Mouse (Mus musculus): ENCODE data around the gene Mecp2.
A peak's percentile ranks its signal among the peaks of the same experiment; 100 is the strongest.

Gene Mecp2

DNA sequence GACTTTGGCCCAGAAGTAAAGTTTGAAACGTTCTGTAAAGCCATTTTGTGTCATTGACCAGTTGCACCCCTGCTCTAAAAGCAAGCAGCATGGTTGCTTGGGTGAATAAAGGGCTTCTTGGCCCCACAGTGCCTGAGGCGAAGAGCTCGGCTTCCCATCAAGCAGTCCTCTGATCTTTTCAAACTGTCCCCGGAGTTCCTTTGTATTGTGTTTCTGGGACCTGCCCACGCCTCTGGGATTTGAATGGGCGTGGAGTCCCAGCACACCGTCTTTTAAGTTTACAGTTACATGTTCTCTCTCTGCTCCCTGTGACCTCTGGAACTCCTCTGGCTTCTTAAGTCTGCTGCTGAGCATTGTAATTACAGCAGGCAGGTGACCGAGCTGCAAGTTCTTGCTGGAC is 127.1 kb downstream of the Mecp2 start:
- no peak for DNase-seq

DNA sequence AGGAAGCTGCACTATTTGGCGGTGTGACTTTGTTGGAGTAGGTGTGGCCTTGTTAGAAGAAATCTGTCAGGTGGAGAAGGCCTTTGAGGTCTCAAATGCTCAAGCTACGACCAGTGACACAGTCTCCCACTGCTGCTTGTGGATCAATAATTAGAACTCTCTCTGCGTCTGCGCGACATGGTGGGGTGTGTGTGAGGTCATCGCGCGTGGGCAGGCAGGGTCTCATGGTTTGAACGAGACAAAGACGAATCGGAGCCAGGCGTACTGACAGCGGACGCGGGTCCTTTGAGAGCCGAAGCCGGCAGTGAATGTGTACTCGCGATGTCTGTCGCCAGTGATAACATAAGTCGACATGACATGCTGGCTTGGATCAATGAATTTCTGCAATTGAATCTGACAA is 128.8 kb downstream of the Mecp2 start:
- DNase-seq = no peak

DNA sequence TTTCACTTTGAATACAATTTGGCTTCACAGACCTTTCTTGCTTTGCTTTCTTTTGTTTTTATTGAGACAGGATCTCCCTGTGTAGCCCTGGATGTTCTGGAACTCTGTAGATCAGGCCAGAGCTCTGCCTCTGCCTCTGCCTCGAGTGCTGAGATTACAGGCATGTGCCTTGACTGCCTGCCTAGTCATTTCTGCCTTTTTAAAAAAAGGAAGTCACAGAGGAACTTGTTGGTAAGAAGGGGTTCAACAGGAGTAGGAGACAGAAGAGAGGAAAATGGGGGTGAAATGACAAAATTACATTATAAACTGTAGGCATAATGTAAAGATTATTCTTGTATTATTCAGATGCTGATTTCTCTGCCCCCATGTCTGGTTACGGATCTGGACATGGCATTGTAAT is 131.5 kb downstream of the Mecp2 start:
- no peak for DNase-seq

DNA sequence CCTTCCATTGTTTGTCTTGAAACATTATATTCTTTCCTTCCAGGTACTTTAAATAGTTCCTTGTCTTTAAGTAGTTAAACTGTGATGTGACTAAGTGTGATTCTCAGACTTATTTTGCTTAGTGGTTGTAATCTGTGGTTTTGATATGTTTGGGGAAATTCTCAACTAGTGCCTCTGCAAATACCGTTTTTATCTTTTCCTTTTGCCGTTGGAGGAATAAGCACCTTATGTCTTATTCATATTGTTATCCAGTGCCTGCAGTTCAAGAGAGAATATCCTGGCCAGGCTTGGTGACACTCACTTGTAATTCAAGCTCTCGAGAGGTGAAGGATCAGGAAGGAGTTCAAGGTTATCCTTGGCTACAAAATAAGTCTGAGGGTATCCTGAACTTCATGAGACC is 134.1 kb downstream of the Mecp2 start:
- DNase-seq = no peak

GRCm38 (mm10) chrX:73998911-73999869 is 136.0 kb downstream of the Mecp2 start:
- peak; percentile 2 for DNase-seq

- no peak for DNase-seq
Measured at GRCm38 (mm10) chrX:73977783-73978182, 157.4 kb downstream of the Mecp2 start.

Measured in lung, postnatal 14 days (tissue).